In genomic region chr2:145831949-145832835, GRCm38 (mm10) we compare ENCODE assay signal across 8 mouse cellular contexts.
A peak's percentile ranks its signal among the peaks of the same experiment; 100 is the strongest.
DNase-seq lines count a peak whose midpoint lies in the region; ATAC-seq and TF ChIP-seq lines count a peak whose summit lies in the region.

No protein-coding gene starts in this region.

- peak; percentile 84 for DNase-seq in CD4-positive helper T cell, adult 2 months (ENCODE audit: low read depth, low spot score)
- DNase-seq in forelimb bud, embryonic 11.5 days (ENCODE audit: low read depth, low spot score), result peak; percentile 78
- peak; percentile 57 to 59 for DNase-seq in heart, postnatal 36 days
- DNase-seq in kidney, postnatal 4 days, result peak; percentile 52 to 69
- DNase-seq in neural tube, embryonic 10.5 days (ENCODE audit: extremely low spot score, low spot score), result peak; percentile 48
- DNase-seq in thymus, adult 18-20 months, result peak; percentile 22 to 33

- no peaks in the 10 kb centered on the region; the same call in 1 of the 2 replicates for H3K27me3 ChIP-seq in liver, embryonic 15.5 days

- H3K9me3 ChIP-seq in liver, embryonic 15.5 days (replicated peaks), result no peaks in the 10 kb centered on the region

- peak overlapping the region; percentile 36 for H3K4me3 ChIP-seq in bone marrow macrophage, adult 2 months (ENCODE audit: insufficient read depth, low read length)
- no peak overlapping the region for H3K4me3 ChIP-seq in liver, embryonic 15.5 days (replicated peaks)

- 22% methylated on average over 17 of the region's 17 CpGs for WGBS in liver, embryonic 15.5 days (ENCODE audit: insufficient replicate concordance)

- no peak for TF ChIP-seq CTCF in bone marrow macrophage, adult 2 months (IDR thresholded peaks at IDR 0.05; ENCODE audit: low read depth, low read length)

- no peak for TF ChIP-seq POLR2A in bone marrow macrophage, adult 2 months (IDR thresholded peaks at IDR 0.05; ENCODE audit: borderline replicate concordance, low read depth, low read length)

- peak overlapping the region; percentile 30 for H3K4me2 ChIP-seq in liver, embryonic 15.5 days

- H3K36me3 ChIP-seq in liver, embryonic 15.5 days (replicated peaks), result no peaks in the 10 kb centered on the region

- intact Hi-C loops in heart, postnatal 36 days (cut with DNase I), result loop anchor here (2.0 kb wide), 1 partner anchor 29 kb away; no protein-coding TSS in a partner anchor

- H3K4me1 ChIP-seq in bone marrow macrophage, adult 2 months (ENCODE audit: control insufficient read depth, insufficient read depth, low read length), result peaks cover 62% of the 10 kb centered on the region
- H3K4me1 ChIP-seq in liver, embryonic 15.5 days (replicated peaks), result peaks cover 5% of the 10 kb centered on the region; the same call in 1 of the 2 replicates

- H3K27ac ChIP-seq in bone marrow macrophage, adult 2 months (ENCODE audit: insufficient read depth, low read depth, low read length), result peak overlapping the region; percentile 87
- no peak overlapping the region for H3K27ac ChIP-seq in liver, embryonic 15.5 days (replicated peaks)

- no peak for ATAC-seq in liver, embryonic 15.5 days (ENCODE audit: insufficient read depth)

- H3K9ac ChIP-seq in liver, embryonic 15.5 days, result no peak overlapping the region

Comparison
In these comparisons a context has a peak if more than half of its experiments do, and no peak if none do; other contexts are left out.
1. DNase-seq: peak in every context shown above with its lines; median percentile 84 in CD4-positive helper T cell, adult 2 months; 78 in forelimb bud, embryonic 11.5 days; 60 in kidney, postnatal 4 days; 58 in heart, postnatal 36 days; 48 in neural tube, embryonic 10.5 days; 28 in thymus, adult 18-20 months.